Mouse (Mus musculus) liver, embryonic 15.5 days (tissue): ENCODE data around the gene Stk16. TPM values are rescaled to one million over a fixed set of nuclear protein-coding genes. Genes with fewer than 3 reads are reported as not detected.
A peak's percentile ranks its signal among the peaks of the same experiment; 100 is the strongest.

Experiments used
- ATAC-seq: fragments of 200-750 bp; cut with Nextera tagmentation; 2 replicates; pipeline ENCODE4 v1.8.0; 2017; ENCODE audit warnings: moderate number of reproducible peaks, mild to moderate bottlenecking, moderate library complexity; ENCODE audit not compliant: insufficient read depth
- H3K27ac ChIP-seq: fragments of 300-500 bp; sonication (generic); replicated peaks from 2 replicates; pipeline ENCODE4 v1.5.1; 2015; ENCODE audit warnings: mild to moderate bottlenecking, inconsistent platforms
- H3K27me3 ChIP-seq: fragments of 300-500 bp; sonication (generic); 2 replicates; pipeline ENCODE4 v1.6.1; 2015; ENCODE audit warnings: mild to moderate bottlenecking, inconsistent platforms
- H3K36me3 ChIP-seq: fragments of 300-500 bp; sonication (generic); replicated peaks from 2 replicates; pipeline ENCODE4 v1.6.1; 2015; ENCODE audit warnings: moderate library complexity, mild to moderate bottlenecking, inconsistent platforms
- H3K4me1 ChIP-seq: fragments of 300-500 bp; sonication (generic); replicated peaks from 2 replicates; pipeline ENCODE4 v1.6.1; 2015; ENCODE audit warnings: inconsistent platforms
- H3K4me2 ChIP-seq: fragments of 300-500 bp; sonication (generic); 2 replicates; pipeline ENCODE4 v1.6.1; 2015; ENCODE audit warnings: moderate library complexity, mild to moderate bottlenecking, inconsistent platforms
- H3K4me3 ChIP-seq: fragments of 300-500 bp; sonication (generic); replicated peaks from 2 replicates; pipeline ENCODE4 v1.5.1; 2015; ENCODE audit warnings: mild to moderate bottlenecking, inconsistent platforms
- H3K9ac ChIP-seq: fragments of 300-500 bp; sonication (generic); 2 replicates; pipeline ENCODE4 v1.6.1; 2015; ENCODE audit warnings: moderate library complexity, mild to moderate bottlenecking, inconsistent platforms
- H3K9me3 ChIP-seq: fragments of 300-500 bp; sonication (generic); replicated peaks from 2 replicates; pipeline ENCODE4 v1.6.1; 2016; ENCODE audit warnings: inconsistent platforms
- WGBS: fragments of 180-500 bp; shearing (Covaris S2); methylation state at CpG from one replicate; pipeline ENCODE4 v1.1.7; 2015; ENCODE audit warnings: mixed read lengths; ENCODE audit not compliant: insufficient replicate concordance; 5-methylcytosine and 5-hydroxymethylcytosine counted together
- polyA plus RNA-seq: library from polyadenylated mRNA; unstranded; fragments of >200 nt; fragmentation: Nextera tagmentation; extraction: Ambion mirVana; gene quantifications from 2 replicates; pipeline ENCODE4 v1.2.1, GENCODE M21; 2015

The Stk16 gene
- polyA plus RNA-seq, 1 experiment from 2014 or later, result 80.2 TPM

- Histone ChIP-seq H3K4me2 (no peak overlapping the region), H3K36me3 (peaks cover 64% of the 10 kb centered on the region), H3K9ac (no peak overlapping the region), H3K4me3 (no peak overlapping the region), H3K4me1 (peaks cover 44% of the 10 kb centered on the region), H3K27me3 (no peaks in the 10 kb centered on the region), H3K27ac (peak overlapping the region; percentile 34), H3K9me3 (no peaks in the 10 kb centered on the region)
- no peak for ATAC-seq
- WGBS, result 24% methylated on average over 2 of the region's 2 CpGs
Observed at GRCm38 (mm10) chr1:75187914-75188483, 22.6 kb upstream of the Stk16 start.

GRCm38 (mm10) chr1:75190577-75190976 lies 20.1 kb upstream of the Stk16 start:
- H3K9me3 ChIP-seq, result no peaks in the 10 kb centered on the region
- peak overlapping the region; percentile 88 for H3K4me2 ChIP-seq
- no peaks in the 10 kb centered on the region for H3K27me3 ChIP-seq
- WGBS, result 26% methylated on average over 2 of the region's 2 CpGs
- H3K4me1 ChIP-seq, result peaks cover 52% of the 10 kb centered on the region
- peaks cover 47% of the 10 kb centered on the region for H3K36me3 ChIP-seq
- H3K27ac ChIP-seq, result peak overlapping the region; percentile 95
- ATAC-seq, result no peak
- H3K4me3 ChIP-seq, result peak overlapping the region; percentile 89
- peak overlapping the region; percentile 97 for H3K9ac ChIP-seq

GRCm38 (mm10) chr1:75191258-75191621 lies 19.4 kb upstream of the Stk16 start:
- WGBS, result 38% methylated on average over 5 of the region's 5 CpGs
- no peaks in the 10 kb centered on the region for H3K27me3 ChIP-seq
- H3K9ac ChIP-seq, result peak overlapping the region; percentile 97
- H3K4me2 ChIP-seq, result peak overlapping the region; percentile 88
- H3K4me3 ChIP-seq, result peak overlapping the region; percentile 89
- H3K9me3 ChIP-seq, result no peaks in the 10 kb centered on the region
- H3K36me3 ChIP-seq, result peaks cover 47% of the 10 kb centered on the region
- H3K4me1 ChIP-seq, result peaks cover 52% of the 10 kb centered on the region
- peak overlapping the region; percentile 95 for H3K27ac ChIP-seq
- no peak; the same call in 1 of the 2 replicates for ATAC-seq

- WGBS, result under 1% methylated on average over 55 of the region's 56 CpGs
- Histone ChIP-seq H3K4me2 (peak within 1 kb of the TSS; percentile 88), H3K36me3 (peaks cover 47% of the 10 kb centered on the region), H3K4me1 (peaks cover 52% of the 10 kb centered on the region), H3K27me3 (no peaks in the 10 kb centered on the region), H3K9ac (peak within 1 kb of the TSS; percentile 97), H3K27ac (peak within 1 kb of the TSS; percentile 95), H3K9me3 (no peaks in the 10 kb centered on the region), H3K4me3 (peak within 1 kb of the TSS; percentile 89)
- ATAC-seq, result peak; percentile 98
Observed at GRCm38 (mm10) chr1:75191622-75192402, 18.8 kb upstream of the Stk16 start, which contains the start of the genes Ankzf1 and Atg9a. Ankzf1 (plus strand) TSS chr1:75192151. Atg9a (minus strand) TSS chr1:75192196.

- under 1% methylated on average over 19 of the region's 19 CpGs for WGBS
- Histone ChIP-seq H3K4me2 (peak overlapping the region; percentile 88), H3K4me3 (peak overlapping the region; percentile 89), H3K36me3 (peaks cover 46% of the 10 kb centered on the region), H3K27me3 (no peaks in the 10 kb centered on the region), H3K9me3 (no peaks in the 10 kb centered on the region), H3K9ac (peak overlapping the region; percentile 71), H3K4me1 (peaks cover 51% of the 10 kb centered on the region), H3K27ac (peak overlapping the region; percentile 95)
- ATAC-seq, result peak; percentile 40
Observed at GRCm38 (mm10) chr1:75192452-75192851, 18.2 kb upstream of the Stk16 start.

GRCm38 (mm10) chr1:75201236-75201635 lies 9.4 kb upstream of the Stk16 start:
- Histone ChIP-seq H3K27me3 (no peaks in the 10 kb centered on the region), H3K4me2 (no peak overlapping the region), H3K4me1 (no peaks in the 10 kb centered on the region), H3K36me3 (peaks cover 37% of the 10 kb centered on the region), H3K9ac (no peak overlapping the region), H3K9me3 (no peaks in the 10 kb centered on the region), H3K27ac (no peak overlapping the region), H3K4me3 (no peak overlapping the region)
- no peak for ATAC-seq
- WGBS, result 74% methylated on average over 1 of the region's 1 CpGs

GRCm38 (mm10) chr1:75208967-75209678 lies 1.5 kb upstream of the Stk16 start:
- WGBS, result 17% methylated on average over 34 of the region's 34 CpGs
- Histone ChIP-seq H3K4me2 (peak overlapping the region; percentile 99), H3K9me3 (no peaks in the 10 kb centered on the region), H3K9ac (peak overlapping the region; percentile 83), H3K36me3 (peaks cover 25% of the 10 kb centered on the region), H3K4me3 (peak overlapping the region; percentile 77), H3K27ac (peak overlapping the region; percentile 83; the same call in 1 of the 2 replicates), H3K27me3 (no peaks in the 10 kb centered on the region), H3K4me1 (peaks cover 58% of the 10 kb centered on the region)
- no peak for ATAC-seq

GRCm38 (mm10) chr1:75211141-75211708 lies 587 bp downstream of the Stk16 start:
- H3K9ac ChIP-seq, result peak overlapping the region; percentile 83
- peaks cover 46% of the 10 kb centered on the region for H3K36me3 ChIP-seq
- H3K9me3 ChIP-seq, result no peaks in the 10 kb centered on the region
- H3K4me2 ChIP-seq, result peak overlapping the region; percentile 99
- no peak for ATAC-seq
- 6% methylated on average over 17 of the region's 17 CpGs for WGBS
- H3K27ac ChIP-seq, result peak overlapping the region; percentile 95
- H3K27me3 ChIP-seq, result no peaks in the 10 kb centered on the region
- peaks cover 80% of the 10 kb centered on the region for H3K4me1 ChIP-seq
- peak overlapping the region; percentile 77 for H3K4me3 ChIP-seq

GRCm38 (mm10) chr1:75212542-75212941 lies 1.9 kb downstream of the Stk16 start:
- Histone ChIP-seq H3K9ac (peak overlapping the region; percentile 43), H3K27ac (peak overlapping the region; percentile 95), H3K4me2 (peak overlapping the region; percentile 99), H3K4me3 (peak overlapping the region; percentile 77), H3K27me3 (no peaks in the 10 kb centered on the region), H3K36me3 (peaks cover 56% of the 10 kb centered on the region), H3K9me3 (no peaks in the 10 kb centered on the region), H3K4me1 (peaks cover 90% of the 10 kb centered on the region)
- WGBS, result 68% methylated on average over 4 of the region's 4 CpGs
- ATAC-seq, result no peak

GRCm38 (mm10) chr1:75213096-75213495 lies 2.5 kb downstream of the Stk16 start:
- H3K36me3 ChIP-seq, result peaks cover 56% of the 10 kb centered on the region
- H3K4me3 ChIP-seq, result peak overlapping the region; percentile 77
- H3K27me3 ChIP-seq, result no peaks in the 10 kb centered on the region
- H3K9me3 ChIP-seq, result no peaks in the 10 kb centered on the region
- whole genome bisulfite sequencing, result 6% methylated on average over 7 of the region's 7 CpGs
- H3K27ac ChIP-seq, result peak overlapping the region; percentile 95
- peak overlapping the region; percentile 99 for H3K4me2 ChIP-seq
- H3K4me1 ChIP-seq, result peaks cover 93% of the 10 kb centered on the region
- no peak for ATAC-seq
- peak overlapping the region; percentile 43 for H3K9ac ChIP-seq
